Mouse (Mus musculus) liver, embryonic 13.5 days (tissue): ENCODE measurements around the gene Srf. TPM values are rescaled to one million over a fixed set of nuclear protein-coding genes. Genes with fewer than 3 reads are reported as not detected.

Experiments used
- ATAC-seq: fragments of 200-750 bp; cut with Nextera tagmentation; 2 replicates; pipeline ENCODE4 v1.8.0; 2017; ENCODE audit warnings: low read depth, mild to moderate bottlenecking, moderate number of reproducible peaks, moderate library complexity
- DNase-seq: peaks from one replicate; pipeline ENCODE4 v3.0.0; 2022
- H3K27ac ChIP-seq: fragments of 300-500 bp; sonication (generic); 2 replicates; pipeline ENCODE4 v1.5.1; 2015; ENCODE audit warnings: moderate library complexity, mild to moderate bottlenecking, inconsistent platforms
- H3K27me3 ChIP-seq: fragments of 300-500 bp; sonication (generic); 2 replicates; pipeline ENCODE4 v1.6.1; 2015; ENCODE audit warnings: mild to moderate bottlenecking, inconsistent platforms
- H3K36me3 ChIP-seq: fragments of 300-500 bp; sonication (generic); 2 replicates; pipeline ENCODE4 v1.6.1; 2015; ENCODE audit warnings: mild to moderate bottlenecking, inconsistent platforms
- H3K4me1 ChIP-seq: fragments of 300-500 bp; sonication (generic); replicated peaks from 2 replicates; pipeline ENCODE4 v1.6.1; 2015; ENCODE audit warnings: inconsistent platforms
- H3K4me2 ChIP-seq: fragments of 300-500 bp; sonication (generic); 2 replicates; pipeline ENCODE4 v1.6.1; 2015; ENCODE audit warnings: inconsistent platforms, mild to moderate bottlenecking, moderate library complexity
- H3K4me3 ChIP-seq: fragments of 300-500 bp; sonication (generic); replicated peaks from 2 replicates; pipeline ENCODE4 v1.5.1; 2015; ENCODE audit warnings: mild to moderate bottlenecking, inconsistent platforms
- H3K9ac ChIP-seq: fragments of 300-500 bp; sonication (generic); 2 replicates; pipeline ENCODE4 v1.6.1; 2015; ENCODE audit warnings: mild to moderate bottlenecking, inconsistent platforms
- H3K9me3 ChIP-seq: fragments of 300-500 bp; sonication (generic); replicated peaks from 2 replicates; pipeline ENCODE4 v1.6.1; 2016; ENCODE audit warnings: inconsistent platforms
- WGBS: fragments of 180-500 bp; shearing (Covaris S2); methylation state at CpG from one replicate; pipeline ENCODE4 v1.1.7; 2015; ENCODE audit not compliant: insufficient replicate concordance; 5-methylcytosine and 5-hydroxymethylcytosine counted together
- polyA plus RNA-seq: library from polyadenylated mRNA; unstranded; fragments of >200 nt; fragmentation: Nextera tagmentation; extraction: Ambion mirVana; gene quantifications from 2 replicates; pipeline ENCODE4 v1.2.1, GENCODE M21; 2015

The Srf gene
- polyA plus RNA-seq = 2.9 and 3.2 TPM in 2 replicates

GRCm38 (mm10) chr17:46555673-46556583 is at the start of gene Srf:
TSS of gene Srf (minus strand) at chr17:46556175.
- no peaks in the 10 kb centered on the region for H3K27me3 ChIP-seq
- peaks cover 17% of the 10 kb centered on the region for H3K36me3 ChIP-seq
- ATAC-seq (peak; percentile 95), DNase-seq (peak; percentile 95)
- H3K27ac ChIP-seq = peak within 1 kb of the TSS; percentile 88
- no peaks in the 10 kb centered on the region for H3K9me3 ChIP-seq
- H3K4me1 ChIP-seq = peaks cover 46% of the 10 kb centered on the region
- H3K9ac ChIP-seq = peak within 1 kb of the TSS; percentile 98
- under 1% methylated on average over 80 of the region's 87 CpGs for WGBS
- H3K4me3 ChIP-seq = peak within 1 kb of the TSS; percentile 94
- H3K4me2 ChIP-seq = peak within 1 kb of the TSS; percentile 99

- H3K36me3 ChIP-seq = no peaks in the 10 kb centered on the region
- no peak overlapping the region for H3K9ac ChIP-seq
- H3K9me3 ChIP-seq = no peaks in the 10 kb centered on the region
- H3K4me2 ChIP-seq = no peak overlapping the region
- 75% methylated on average over 5 of the region's 5 CpGs for WGBS
- ATAC-seq (no peak), DNase-seq (no peak)
- H3K27ac ChIP-seq = no peak overlapping the region
- H3K4me1 ChIP-seq = peaks cover 8% of the 10 kb centered on the region
- H3K27me3 ChIP-seq = no peaks in the 10 kb centered on the region
- H3K4me3 ChIP-seq = no peak overlapping the region
Measured at GRCm38 (mm10) chr17:46605126-46605525, 49.2 kb upstream of the Srf start.

DNA sequence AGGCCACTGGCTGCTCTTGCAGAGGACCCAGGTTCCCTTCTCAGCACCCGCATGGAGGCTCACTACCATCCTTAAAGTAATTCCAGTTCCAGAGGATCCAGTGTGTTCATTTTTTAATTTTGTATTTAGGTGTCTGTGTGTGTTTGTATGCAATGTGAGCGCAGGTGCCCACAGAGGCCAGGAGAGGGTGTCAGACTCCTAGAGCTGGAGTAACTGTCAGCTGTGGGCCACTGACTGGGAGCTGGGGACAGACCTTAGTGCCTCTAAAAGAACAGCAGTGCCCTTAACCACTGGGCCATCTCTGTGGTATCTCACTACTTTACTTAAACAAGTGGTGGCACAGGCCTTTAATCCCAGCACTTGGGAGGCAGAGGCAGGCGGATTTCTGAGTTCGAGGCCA is 47.3 kb upstream of the Srf start:
- ATAC-seq (no peak), DNase-seq (no peak)
- Histone ChIP-seq H3K9ac (no peak overlapping the region), H3K4me2 (no peak overlapping the region), H3K27me3 (no peaks in the 10 kb centered on the region), H3K9me3 (no peaks in the 10 kb centered on the region), H3K4me3 (no peak overlapping the region), H3K4me1 (peaks cover 3% of the 10 kb centered on the region; the same call in 1 of the 2 replicates), H3K27ac (no peak overlapping the region), H3K36me3 (no peaks in the 10 kb centered on the region)
- WGBS = 87% methylated on average over 4 of the region's 4 CpGs

- no peak for ATAC-seq
- 45% methylated on average over 9 of the region's 9 CpGs for WGBS
- H3K27ac ChIP-seq = no peak overlapping the region
Measured at GRCm38 (mm10) chr17:46602212-46602611, 46.2 kb upstream of the Srf start.

DNA sequence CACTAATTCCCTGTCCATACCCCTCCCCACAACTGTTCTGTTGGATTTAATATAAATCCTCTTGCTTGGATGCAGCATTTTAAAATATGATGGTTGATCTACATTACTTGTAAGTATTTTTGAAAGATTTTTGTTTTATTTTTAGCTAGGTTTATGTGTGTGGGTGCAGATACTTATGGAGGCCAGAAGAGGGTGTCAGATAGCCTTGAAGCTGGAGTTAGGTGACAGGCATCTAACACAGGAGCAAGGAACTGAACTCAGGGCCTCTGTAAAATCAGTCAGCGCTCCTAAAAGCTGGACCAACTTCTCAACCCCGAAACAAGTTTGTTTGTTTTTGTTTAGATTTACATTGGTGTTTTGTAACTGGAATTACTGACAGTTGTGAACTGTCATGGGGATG is 44.6 kb upstream of the Srf start:
- H3K9ac ChIP-seq = no peak overlapping the region
- no peaks in the 10 kb centered on the region for H3K36me3 ChIP-seq
- WGBS = 68% methylated on average over 2 of the region's 2 CpGs
- no peak overlapping the region for H3K27ac ChIP-seq
- no peaks in the 10 kb centered on the region for H3K27me3 ChIP-seq
- no peak overlapping the region for H3K4me2 ChIP-seq
- H3K4me1 ChIP-seq = peaks cover 6% of the 10 kb centered on the region; the same call in 1 of the 2 replicates
- H3K9me3 ChIP-seq = no peaks in the 10 kb centered on the region
- DNase-seq (no peak), ATAC-seq (no peak)
- H3K4me3 ChIP-seq = no peak overlapping the region

More at GRCm38 (mm10) chr17:46602212-46602611, 46.2 kb upstream of the Srf start:
- Histone ChIP-seq H3K9ac (no peak overlapping the region), H3K4me3 (no peak overlapping the region), H3K4me2 (no peak overlapping the region), H3K27me3 (no peaks in the 10 kb centered on the region), H3K9me3 (no peaks in the 10 kb centered on the region), H3K36me3 (no peaks in the 10 kb centered on the region), H3K4me1 (peaks cover 6% of the 10 kb centered on the region; the same call in 1 of the 2 replicates)
- DNase-seq = no peak

DNA sequence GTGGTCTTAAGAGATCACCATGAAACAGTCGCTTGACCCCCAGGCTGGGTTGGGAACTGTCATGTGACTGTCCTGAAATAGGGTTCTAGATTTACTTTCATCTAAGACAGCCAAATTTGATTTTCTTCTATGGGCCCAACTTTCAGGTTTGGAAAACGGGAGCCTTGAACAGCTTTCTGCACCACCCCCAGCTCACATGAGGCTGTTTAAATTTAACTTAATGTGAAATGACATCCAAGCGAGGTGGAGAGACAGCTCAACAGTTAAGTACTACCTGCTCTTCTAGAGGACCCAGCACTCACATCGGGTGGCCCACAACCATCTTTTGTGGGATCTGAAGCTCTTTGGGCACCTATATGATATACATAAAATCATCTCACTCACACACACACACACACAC is 43.0 kb upstream of the Srf start:
- H3K4me2 ChIP-seq = no peak overlapping the region
- no peaks in the 10 kb centered on the region for H3K36me3 ChIP-seq
- DNase-seq (no peak), ATAC-seq (no peak)
- no peak overlapping the region for H3K4me3 ChIP-seq
- H3K9ac ChIP-seq = no peak overlapping the region
- no peaks in the 10 kb centered on the region for H3K9me3 ChIP-seq
- H3K4me1 ChIP-seq = peaks cover 10% of the 10 kb centered on the region; the same call in 1 of the 2 replicates
- H3K27me3 ChIP-seq = no peaks in the 10 kb centered on the region
- no peak overlapping the region for H3K27ac ChIP-seq
- WGBS = 63% methylated on average over 4 of the region's 4 CpGs

- Histone ChIP-seq H3K36me3 (no peaks in the 10 kb centered on the region), H3K27me3 (no peaks in the 10 kb centered on the region), H3K4me2 (no peak overlapping the region), H3K27ac (no peak overlapping the region), H3K9me3 (no peaks in the 10 kb centered on the region), H3K4me1 (peaks cover 10% of the 10 kb centered on the region; the same call in 1 of the 2 replicates), H3K9ac (no peak overlapping the region), H3K4me3 (no peak overlapping the region)
- DNase-seq = no peak
- no peak for ATAC-seq
- 49% methylated on average over 11 of the region's 11 CpGs for WGBS
Measured at GRCm38 (mm10) chr17:46597956-46598355, 42.0 kb upstream of the Srf start.

DNA sequence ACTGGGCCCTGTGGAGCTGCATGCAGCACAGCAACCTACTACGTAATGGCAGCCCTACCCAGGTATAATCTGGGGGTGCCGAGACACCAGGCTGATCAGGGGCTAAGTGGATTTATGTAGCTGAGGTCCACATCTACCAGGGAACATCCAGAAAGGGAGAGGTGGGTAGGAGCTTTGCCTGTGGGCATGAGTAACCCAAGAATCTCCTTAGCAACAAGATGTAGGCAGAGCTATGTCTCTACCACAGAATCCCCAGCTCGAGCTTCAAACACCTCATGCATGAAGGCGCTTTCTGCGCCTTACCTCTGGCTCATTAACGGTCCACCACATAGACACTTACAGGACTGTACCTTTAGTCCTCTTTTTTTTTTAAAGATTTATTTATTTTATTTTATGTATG is 39.4 kb upstream of the Srf start:
- 72% methylated on average over 6 of the region's 6 CpGs for WGBS
- Histone ChIP-seq H3K36me3 (no peaks in the 10 kb centered on the region), H3K4me2 (no peak overlapping the region), H3K9ac (no peak overlapping the region), H3K4me1 (peaks cover 10% of the 10 kb centered on the region; the same call in 1 of the 2 replicates), H3K27me3 (no peaks in the 10 kb centered on the region), H3K9me3 (no peaks in the 10 kb centered on the region), H3K4me3 (no peak overlapping the region), H3K27ac (no peak overlapping the region)
- DNase-seq = no peak
- no peak for ATAC-seq

DNA sequence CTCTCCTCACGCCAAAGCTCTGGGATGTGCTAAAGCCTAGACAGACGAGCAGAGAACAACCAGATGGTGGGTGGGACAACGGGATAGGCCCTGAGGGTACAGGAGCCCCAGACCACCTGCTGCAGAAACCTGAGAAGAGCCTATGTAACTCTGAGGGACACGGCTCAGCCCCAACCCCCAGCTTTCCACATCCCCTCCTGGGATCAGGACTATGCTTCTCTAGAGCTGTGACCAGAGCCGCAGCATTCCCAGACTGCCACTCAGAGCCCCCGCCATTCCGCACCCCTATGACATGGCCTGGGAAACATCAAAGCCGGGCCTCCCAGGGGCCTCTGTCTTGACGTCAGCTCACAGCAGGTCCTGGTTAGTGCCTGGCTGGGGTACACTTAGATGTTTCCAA is 38.6 kb upstream of the Srf start:
- H3K9ac ChIP-seq = no peak overlapping the region
- peaks cover 10% of the 10 kb centered on the region; the same call in 1 of the 2 replicates for H3K4me1 ChIP-seq
- DNase-seq (no peak), ATAC-seq (no peak)
- no peaks in the 10 kb centered on the region for H3K36me3 ChIP-seq
- H3K27me3 ChIP-seq = no peaks in the 10 kb centered on the region
- WGBS = 63% methylated on average over 9 of the region's 9 CpGs
- H3K4me2 ChIP-seq = no peak overlapping the region
- no peaks in the 10 kb centered on the region for H3K9me3 ChIP-seq
- H3K4me3 ChIP-seq = no peak overlapping the region
- no peak overlapping the region for H3K27ac ChIP-seq

DNA sequence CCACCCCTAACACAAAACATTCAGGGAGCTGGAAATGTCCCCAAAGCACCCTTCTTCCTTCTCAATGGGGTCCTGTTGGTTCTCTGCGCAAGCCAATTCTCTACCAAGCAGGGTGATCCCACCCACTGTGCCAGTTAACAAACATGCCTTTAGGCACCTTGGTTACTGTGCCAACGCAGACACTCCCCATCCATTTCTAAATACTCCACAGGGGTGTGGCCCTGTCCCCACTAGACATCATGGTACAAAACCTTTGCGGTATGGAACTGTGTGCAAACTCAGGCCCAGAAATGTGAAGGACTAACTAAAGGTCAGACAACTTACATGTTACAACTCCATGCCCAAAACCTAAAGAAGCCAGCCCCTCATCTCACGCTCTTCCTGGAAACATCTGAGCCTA is 37.1 kb upstream of the Srf start:
- ATAC-seq (no peak), DNase-seq (no peak)

GRCm38 (mm10) chr17:46591406-46591805 is 35.4 kb upstream of the Srf start:
- Histone ChIP-seq H3K9ac (no peak overlapping the region), H3K27me3 (no peaks in the 10 kb centered on the region), H3K9me3 (no peaks in the 10 kb centered on the region), H3K36me3 (no peaks in the 10 kb centered on the region), H3K4me3 (no peak overlapping the region), H3K27ac (no peak overlapping the region), H3K4me2 (no peak overlapping the region), H3K4me1 (peaks cover 14% of the 10 kb centered on the region)
- ATAC-seq = no peak
- no peak for DNase-seq
- 79% methylated on average over 19 of the region's 19 CpGs for WGBS

More for the DNA sequence above, 37.1 kb upstream of the Srf start:
- no peak overlapping the region for H3K4me2 ChIP-seq
- no peak overlapping the region for H3K27ac ChIP-seq
- no peaks in the 10 kb centered on the region for H3K27me3 ChIP-seq
- no peak overlapping the region for H3K9ac ChIP-seq
- H3K4me1 ChIP-seq = peaks cover 11% of the 10 kb centered on the region
- WGBS = 82% methylated on average over 4 of the region's 4 CpGs
- H3K9me3 ChIP-seq = no peaks in the 10 kb centered on the region
- no peaks in the 10 kb centered on the region for H3K36me3 ChIP-seq
- H3K4me3 ChIP-seq = no peak overlapping the region
